ENCODE assay signal across 9 mouse cellular contexts in the genomic region with DNA sequence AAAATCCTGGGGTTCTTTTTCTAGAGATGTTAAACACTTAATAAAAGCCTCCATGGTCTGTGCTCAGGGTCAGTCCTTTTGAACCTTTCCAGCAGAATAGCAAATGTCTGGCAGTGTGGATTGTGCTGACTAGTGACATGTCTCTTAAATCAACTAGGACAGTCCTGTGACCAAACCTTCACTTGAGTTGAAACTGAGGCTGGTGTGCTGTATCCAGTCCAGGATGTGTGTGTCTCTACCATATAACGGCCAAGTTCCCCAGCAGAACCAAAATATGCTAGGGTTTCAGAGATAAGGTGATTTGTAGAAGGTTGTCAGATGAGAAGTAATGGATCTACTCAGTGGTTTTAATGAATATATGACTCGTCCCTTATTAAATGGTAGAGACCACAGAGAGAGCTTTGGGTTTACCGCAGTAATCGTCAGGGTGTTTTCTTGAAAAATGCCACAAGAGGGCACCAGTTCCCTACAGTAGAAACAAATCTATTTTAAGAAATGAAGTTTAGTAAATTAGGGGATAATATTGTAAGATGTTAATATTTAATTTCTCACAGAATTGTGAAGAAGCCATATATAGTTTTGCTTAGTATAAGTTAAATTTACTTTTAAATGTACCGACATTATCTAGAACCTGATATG. TPM values are rescaled to one million over a fixed set of nuclear protein-coding genes. Genes with fewer than 3 reads are reported as not detected.
A peak's percentile ranks its signal among the peaks of the same experiment; 100 is the strongest.
DNase-seq lines count a peak whose midpoint lies in the region; ATAC-seq lines count a peak whose summit lies in the region.
"Had no signal": no experiment of that assay in that cellular context is flagged by ENCODE, and none has a peak within 500 bp of the region (broad histone marks: within the 10 kb centered on the region; RNA-seq: fewer than 3 reads in every experiment).

No protein-coding gene starts in this region.

- WGBS in hindbrain, embryonic 16.5 days: 53% methylated on average over 5 of the region's 5 CpGs

- no peak overlapping the region for H3K4me2 ChIP-seq in hindbrain, embryonic 16.5 days (ENCODE audit: low read length)
- H3K4me2 ChIP-seq: limb, embryonic 13.5 days had no signal

- H3K27me3 ChIP-seq in hindbrain, embryonic 16.5 days (replicated peaks; ENCODE audit: control insufficient read depth, insufficient read depth, low read length): no peaks in the 10 kb centered on the region
- H3K27me3 ChIP-seq in splenic B cell, adult 2 months (ENCODE audit: control insufficient read depth, insufficient read depth, low read length, poor library complexity, severe bottlenecking): no peaks in the 10 kb centered on the region
- H3K27me3 ChIP-seq: limb, embryonic 13.5 days had no signal

- H3K9ac ChIP-seq in hindbrain, embryonic 16.5 days (ENCODE audit: low read depth, low read length): no peak overlapping the region
- H3K9ac ChIP-seq: limb, embryonic 13.5 days had no signal

- H3K36me3 ChIP-seq in hindbrain, embryonic 16.5 days (ENCODE audit: control insufficient read depth, insufficient read depth, low read length): peaks cover 15% of the 10 kb centered on the region
- peaks cover 13% of the 10 kb centered on the region for H3K36me3 ChIP-seq in splenic B cell, adult 2 months (ENCODE audit: control insufficient read depth, insufficient read depth, low read length, poor library complexity, severe bottlenecking)

- H3K4me3 ChIP-seq in hindbrain, embryonic 16.5 days (ENCODE audit: low read length): no peak overlapping the region
- H3K4me3 ChIP-seq: limb, embryonic 13.5 days had no signal

- no peaks in the 10 kb centered on the region for H3K9me3 ChIP-seq in hindbrain, embryonic 16.5 days (ENCODE audit: control insufficient read depth, low read length)
- H3K9me3 ChIP-seq: limb, embryonic 13.5 days had no signal

- intact Hi-C loops in left cerebral cortex, postnatal 25 days (cut with DNase I): loop anchor here (5.0 kb wide), 1 partner anchor 179 kb away; no protein-coding TSS in a partner anchor
- intact Hi-C loops in left cerebral cortex, postnatal 10 days (cut with DNase I): no loop called here

- peak; percentile 58; the same call in 1 of the 2 replicates for ATAC-seq in hindbrain, embryonic 16.5 days
- no peak for ATAC-seq in erythroblast, adult 5-6 weeks (replicated peaks; ENCODE audit: low FRiP score, poor library complexity, severe bottlenecking)

- H3K27ac ChIP-seq in hindbrain, embryonic 16.5 days (ENCODE audit: low read depth, low read length): no peak overlapping the region
- H3K27ac ChIP-seq: limb, embryonic 13.5 days had no signal

- peak; percentile 49 to 65 for DNase-seq in cerebellum, postnatal 10 days
- DNase-seq in cerebellum, adult 11-12 months: no peak
- DNase-seq in left cerebral cortex, postnatal 25 days (ENCODE audit: low spot score in 2 of 2): peak; percentile 16 to 40
- no peak for DNase-seq in left cerebral cortex, postnatal 10 days (ENCODE audit: extremely low spot score in 1 of 2, low spot score in 2 of 2)
- DNase-seq in MEL-GATA-1-ER (ENCODE audit: extremely low read depth, low read depth): peak; percentile 11
- peak; percentile 69 for DNase-seq in splenic B cell, adult 2 months (ENCODE audit: low read depth, low spot score)

- H3K4me1 ChIP-seq in hindbrain, embryonic 16.5 days (ENCODE audit: control insufficient read depth, insufficient read depth, low read depth, low read length): no peaks in the 10 kb centered on the region
- H3K4me1 ChIP-seq: limb, embryonic 13.5 days had no signal

RNA-seq across cellular contexts. Expression of gene Traf6, which starts 15.5 kb away (rescaled TPM):
- 10 to 100 TPM in 1 of 2 experiments, 1 to 10 TPM in 1; 9.9 to 11.7 TPM for total RNA-seq in left cerebral cortex, postnatal 25 days (2021)
- 10 to 100 TPM in 1 of 2 experiments, 1 to 10 TPM in 1; 8.9 to 10.3 TPM for total RNA-seq in left cerebral cortex, postnatal 10 days (2021)
- 4.1 and 5.8 TPM in 2 replicates for polyA plus RNA-seq in hindbrain, embryonic 16.5 days (2015; fragmentation: Nextera tagmentation; extraction: Ambion mirVana)
- total RNA-seq in erythroblast, adult 5-6 weeks (2015; ENCODE audit: low replicate concordance): 4.8 TPM in 2 replicates
- total RNA-seq in erythroblast, adult 5-6 weeks (2017; ENCODE audit: low replicate concordance): 2.2 and 5.7 TPM in 2 replicates

RNA-seq across cellular contexts. Expression of gene B230118H07Rik, which starts 44.4 kb away (rescaled TPM):
- 10 to 100 TPM; 24.7 to 28.3 TPM for total RNA-seq in left cerebral cortex, postnatal 25 days (2021)
- 10 to 100 TPM; 24.7 to 27.9 TPM for total RNA-seq in left cerebral cortex, postnatal 10 days (2021)
- 50.0 and 50.5 TPM in 2 replicates for polyA plus RNA-seq in hindbrain, embryonic 16.5 days (2015; fragmentation: Nextera tagmentation; extraction: Ambion mirVana)
- 16.9 and 21.3 TPM in 2 replicates for total RNA-seq in erythroblast, adult 5-6 weeks (2015; ENCODE audit: low replicate concordance)
- total RNA-seq in erythroblast, adult 5-6 weeks (2017; ENCODE audit: low replicate concordance): 4.6 and 19.0 TPM in 2 replicates

RNA-seq across cellular contexts. Expression of gene Rag1, which starts 44.4 kb away (rescaled TPM):
- under 1 TPM; 0.18 to 0.37 TPM for total RNA-seq in left cerebral cortex, postnatal 25 days (2021)
- total RNA-seq in left cerebral cortex, postnatal 10 days (2021): under 1 TPM; 0.34 to 0.51 TPM
- 0.09 and 0.17 TPM in 2 replicates for polyA plus RNA-seq in hindbrain, embryonic 16.5 days (2015; fragmentation: Nextera tagmentation; extraction: Ambion mirVana)
- total RNA-seq in erythroblast, adult 5-6 weeks (2015; ENCODE audit: low replicate concordance): 0.63 and 0.77 TPM in 2 replicates
- total RNA-seq in erythroblast, adult 5-6 weeks (2017; ENCODE audit: low replicate concordance): 0.14 and 0.34 TPM in 2 replicates

Comparison
In these comparisons a context has a peak if more than half of its experiments do, and no peak if none do; other contexts are left out.
1. DNase-seq: peak in cerebellum, postnatal 10 days (2 of 2), left cerebral cortex, postnatal 25 days (2 of 2), MEL-GATA-1-ER (single experiment) and splenic B cell, adult 2 months (single experiment); none in cerebellum, adult 11-12 months (single experiment) and left cerebral cortex, postnatal 10 days (0 of 2).